10 mouse cellular contexts compared by ENCODE assay signal in the genomic region with DNA sequence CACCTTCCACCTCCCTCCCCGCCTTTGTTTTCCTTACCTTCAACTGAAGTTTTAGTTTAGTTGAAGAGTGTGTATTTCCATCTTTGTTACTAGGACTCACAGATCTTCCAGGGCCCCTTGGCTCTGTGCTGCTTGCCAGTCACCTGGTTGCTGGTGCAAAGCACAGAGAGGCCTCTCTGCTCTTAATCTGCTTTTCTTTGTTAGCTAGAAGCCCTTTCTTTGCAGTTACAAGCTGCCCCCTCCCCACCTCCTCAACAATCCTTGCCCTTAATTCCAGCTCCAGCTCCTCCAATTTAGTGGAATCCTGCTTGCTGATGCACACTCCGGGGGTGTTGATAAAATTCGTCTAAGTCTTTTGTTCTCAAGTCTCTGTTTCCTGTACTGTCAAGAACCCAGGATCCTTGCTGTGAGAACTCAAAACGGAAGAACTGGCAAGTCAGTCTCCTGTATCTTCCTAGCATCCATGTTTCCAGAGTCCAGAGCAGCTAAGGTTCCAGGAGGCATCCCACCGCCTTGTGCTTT. TPM values are rescaled to one million over a fixed set of nuclear protein-coding genes. Genes with fewer than 3 reads are reported as not detected.
DNase-seq lines count a peak whose midpoint lies in the region; ATAC-seq lines count a peak whose summit lies in the region.
"Had no signal": no experiment of that assay in that cellular context is flagged by ENCODE, and none has a peak within 500 bp of the region (broad histone marks: within the 10 kb centered on the region; RNA-seq: fewer than 3 reads in every experiment).

No protein-coding gene starts in this region.

- no peaks in the 10 kb centered on the region for H3K36me3 ChIP-seq in forebrain, embryonic 10.5 days (replicated peaks)
- H3K36me3 ChIP-seq in forebrain, embryonic 16.5 days (ENCODE audit: control insufficient read depth, insufficient read depth) = no peaks in the 10 kb centered on the region
- H3K36me3 ChIP-seq in kidney, embryonic 14.5 days (ENCODE audit: control insufficient read depth, insufficient read depth, low read length) = no peaks in the 10 kb centered on the region
- H3K36me3 ChIP-seq in midbrain, embryonic 13.5 days = no peaks in the 10 kb centered on the region
- H3K36me3 ChIP-seq: liver, embryonic 13.5 days had no signal

- no peak overlapping the region for H3K4me3 ChIP-seq in forebrain, embryonic 10.5 days
- H3K4me3 ChIP-seq in forebrain, embryonic 16.5 days (replicated peaks; ENCODE audit: low read length) = no peak overlapping the region
- H3K4me3 ChIP-seq in kidney, embryonic 14.5 days (ENCODE audit: low read length) = no peak overlapping the region
- no peak overlapping the region for H3K4me3 ChIP-seq in midbrain, embryonic 13.5 days (replicated peaks)
- H3K4me3 ChIP-seq: liver, embryonic 13.5 days had no signal

- no peak for DNase-seq in forebrain, embryonic 10.5 days (ENCODE audit: extremely low spot score, low spot score)
- DNase-seq in kidney, adult 9 months = no peak
- DNase-seq in embryo, embryonic 9.5 days (ENCODE audit: extremely low spot score) = peak; percentile 22
- DNase-seq in left cerebral cortex, adult 18-20 months (ENCODE audit: low spot score in 2 of 2) = no peak
- no peak for DNase-seq in urinary bladder, postnatal 14 days (ENCODE audit: low spot score)
- DNase-seq: cerebellum, adult 11-12 months; liver, embryonic 13.5 days had no signal

- H3K27ac ChIP-seq in forebrain, embryonic 10.5 days = peak overlapping the region; percentile 83
- H3K27ac ChIP-seq in forebrain, embryonic 16.5 days (ENCODE audit: low read length) = no peak overlapping the region
- H3K27ac ChIP-seq in kidney, embryonic 14.5 days (ENCODE audit: low read depth, low read length) = peak overlapping the region; percentile 80
- H3K27ac ChIP-seq in midbrain, embryonic 13.5 days = no peak overlapping the region
- H3K27ac ChIP-seq: liver, embryonic 13.5 days had no signal

- no peaks in the 10 kb centered on the region for H3K27me3 ChIP-seq in forebrain, embryonic 10.5 days (ENCODE audit: poor library complexity, severe bottlenecking)
- H3K27me3 ChIP-seq in forebrain, embryonic 16.5 days (replicated peaks; ENCODE audit: control insufficient read depth, insufficient read depth, low read length) = no peaks in the 10 kb centered on the region
- no peaks in the 10 kb centered on the region for H3K27me3 ChIP-seq in kidney, embryonic 14.5 days (ENCODE audit: control insufficient read depth, insufficient read depth, low read length)
- H3K27me3 ChIP-seq in midbrain, embryonic 13.5 days = no peaks in the 10 kb centered on the region
- H3K27me3 ChIP-seq: liver, embryonic 13.5 days had no signal

- peaks cover 22% of the 10 kb centered on the region for H3K4me1 ChIP-seq in forebrain, embryonic 10.5 days
- H3K4me1 ChIP-seq in forebrain, embryonic 16.5 days (replicated peaks; ENCODE audit: control insufficient read depth, insufficient read depth, low read length) = no peaks in the 10 kb centered on the region
- no peaks in the 10 kb centered on the region for H3K4me1 ChIP-seq in kidney, embryonic 14.5 days (ENCODE audit: control insufficient read depth, insufficient read depth, low read length)
- H3K4me1 ChIP-seq in midbrain, embryonic 13.5 days (replicated peaks) = peaks cover 11% of the 10 kb centered on the region
- H3K4me1 ChIP-seq: liver, embryonic 13.5 days had no signal

- 20% methylated on average over 5 of the region's 5 CpGs for WGBS in forebrain, embryonic 10.5 days
- 20% methylated on average over 5 of the region's 5 CpGs for WGBS in forebrain, embryonic 16.5 days
- 40% methylated on average over 5 of the region's 5 CpGs for WGBS in kidney, embryonic 14.5 days
- WGBS in midbrain, embryonic 13.5 days = 15% methylated on average over 5 of the region's 5 CpGs

- ATAC-seq in forebrain, embryonic 16.5 days = no peak
- ATAC-seq in kidney, embryonic 14.5 days (ENCODE audit: low FRiP score, low TSS enrichment) = no peak; the same call in 1 of the 2 replicates
- peak; percentile 35; the same call in 1 of the 2 replicates for ATAC-seq in midbrain, embryonic 13.5 days

- no peak overlapping the region for H3K9ac ChIP-seq in forebrain, embryonic 16.5 days (replicated peaks; ENCODE audit: low read depth, low read length)
- H3K9ac ChIP-seq in kidney, embryonic 14.5 days (ENCODE audit: low read depth, low read length) = no peak overlapping the region
- H3K9ac ChIP-seq in midbrain, embryonic 13.5 days (replicated peaks) = no peak overlapping the region
- H3K9ac ChIP-seq: liver, embryonic 13.5 days had no signal

- H3K4me2 ChIP-seq in forebrain, embryonic 16.5 days (ENCODE audit: low read length) = no peak overlapping the region
- H3K4me2 ChIP-seq in kidney, embryonic 14.5 days (replicated peaks; ENCODE audit: low read depth, low read length) = no peak overlapping the region
- H3K4me2 ChIP-seq in midbrain, embryonic 13.5 days (replicated peaks) = no peak overlapping the region
- H3K4me2 ChIP-seq: liver, embryonic 13.5 days had no signal

- H3K9me3 ChIP-seq in forebrain, embryonic 10.5 days = no peaks in the 10 kb centered on the region
- no peaks in the 10 kb centered on the region for H3K9me3 ChIP-seq in forebrain, embryonic 16.5 days (ENCODE audit: control insufficient read depth, low read length)
- H3K9me3 ChIP-seq in kidney, embryonic 14.5 days (ENCODE audit: control insufficient read depth, low read length) = no peaks in the 10 kb centered on the region
- no peaks in the 10 kb centered on the region for H3K9me3 ChIP-seq in midbrain, embryonic 13.5 days
- H3K9me3 ChIP-seq: liver, embryonic 13.5 days had no signal

RNA-seq across cellular contexts. Expression of gene Top2b, which starts 36.0 kb away (rescaled TPM):
- 68.7 and 71.4 TPM in 2 replicates for polyA plus RNA-seq in forebrain, embryonic 10.5 days (2016; fragmentation: Nextera tagmentation; extraction: Ambion mirVana)
- polyA plus RNA-seq in forebrain, embryonic 16.5 days (2015; fragmentation: Nextera tagmentation; extraction: Ambion mirVana) = 106 and 127 TPM in 2 replicates
- polyA plus RNA-seq in kidney, embryonic 14.5 days (2014; fragmentation: Nextera tagmentation; extraction: Ambion mirVana) = 66.7 and 92.5 TPM in 2 replicates
- polyA plus RNA-seq in midbrain, embryonic 13.5 days (2015; fragmentation: Nextera tagmentation; extraction: Ambion mirVana) = 118 and 130 TPM in 2 replicates
- total RNA-seq in left cerebral cortex, adult 18-20 months (2021) = 10 to 100 TPM; 87.8 to 92.1 TPM

Comparison
In these comparisons a context has a peak if more than half of its experiments do, and no peak if none do; other contexts are left out.
1. H3K27ac ChIP-seq: peak in forebrain, embryonic 10.5 days (single experiment) and kidney, embryonic 14.5 days (single experiment); none in forebrain, embryonic 16.5 days (single experiment) and midbrain, embryonic 13.5 days (single experiment).